Mouse (Mus musculus) mouse trophoblast stem cell (cell line): Measurements from ENCODE around the gene Olfr821.
"Not testable (repeated sequence)": the region's sequence is repeated elsewhere in the genome, so short reads cannot be mapped to it uniquely, and the experiment has no call there.

ENCODE experiments used
- in situ Hi-C, 2 experiments: fragments of 300-500 bp; cut with MseI, MboI; formaldehyde crosslinking; loops; 2 replicates in 1 of 2; 3 replicates in 1 of 2; pipeline ENCODE4 v1.15.1; 2025

Gene Olfr821

DNA sequence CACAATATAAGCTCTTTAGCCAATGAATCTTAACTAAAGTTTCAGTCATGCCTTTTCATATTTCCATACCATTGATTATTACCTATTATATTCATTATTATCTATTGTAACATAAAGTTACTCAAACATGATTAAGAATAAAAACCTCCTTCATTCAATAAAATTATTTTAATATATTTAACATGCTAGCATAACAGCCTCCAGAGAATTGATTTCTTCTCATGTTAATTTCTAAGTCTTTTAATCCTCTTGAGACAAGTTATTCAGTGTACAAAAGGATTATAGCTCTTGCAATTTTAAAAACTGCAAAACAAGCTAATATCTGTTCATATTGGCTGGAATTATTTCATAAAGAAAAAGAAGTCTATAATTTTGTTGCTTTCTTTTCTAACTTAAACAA lies at the start of gene Olfr821:
Olfr821 (plus strand) TSS at position 301 of the 400 bp plus-strand sequence.
- in situ Hi-C loops: no loop called here

GRCm38 (mm10) chr10:129981867-129982266 lies 48.3 kb upstream of the Olfr821 start:
- in situ Hi-C loops: not testable (repeated sequence)

DNA sequence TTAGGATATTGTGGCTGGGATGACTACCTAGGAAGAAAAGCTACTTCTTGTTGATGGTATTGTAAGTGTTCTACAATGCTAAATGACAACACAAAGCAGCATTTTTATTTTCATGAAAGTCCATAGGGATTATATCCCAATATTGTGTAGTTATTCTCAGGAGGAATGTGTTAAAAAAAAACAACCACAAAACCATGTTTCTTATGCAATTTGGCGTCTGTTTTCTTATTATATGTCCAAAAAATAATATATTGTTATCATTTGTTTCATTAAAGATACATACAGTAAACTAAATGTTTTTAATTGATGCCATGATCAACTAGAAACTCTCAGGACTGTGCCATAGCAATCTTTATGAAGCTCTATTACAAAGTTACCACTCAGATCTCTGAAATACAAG lies 45.2 kb upstream of the Olfr821 start, which contains the start of gene Gm10310:
Gm10310 (minus strand) TSS at position 101 of the 400 bp plus-strand sequence.
- in situ Hi-C loops: not testable (repeated sequence)

- in situ Hi-C loops: not testable (repeated sequence)
Observed at GRCm38 (mm10) chr10:130004104-130004503, 26.0 kb upstream of the Olfr821 start.

DNA sequence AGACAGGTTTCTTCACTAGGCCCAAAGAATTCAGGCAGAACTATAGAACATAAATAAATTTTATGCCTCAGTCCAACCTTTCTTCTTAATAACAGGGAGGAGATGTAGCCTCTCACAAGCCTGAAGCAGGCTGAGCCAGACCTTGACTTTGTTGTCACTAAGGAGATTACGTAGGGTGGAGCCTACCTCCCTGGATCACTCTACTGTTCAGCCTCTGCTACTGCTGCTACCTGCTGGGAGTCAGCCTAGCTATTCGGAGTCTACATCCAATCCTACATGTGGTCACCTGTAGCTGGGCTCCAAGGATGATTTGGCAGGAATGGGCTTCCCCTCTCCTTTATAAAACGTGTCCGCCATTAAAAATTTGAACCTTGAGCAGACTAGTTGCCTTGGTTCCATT lies 24.8 kb upstream of the Olfr821 start:
- in situ Hi-C loops: not testable (repeated sequence)

- in situ Hi-C loops: no loop called here
Observed at GRCm38 (mm10) chr10:130012321-130012720, 17.8 kb upstream of the Olfr821 start, which contains the start of gene Olfr820. Gene Olfr820, plus strand, starts transcription at chr10:130012621.

GRCm38 (mm10) chr10:130037096-130037495 lies 6.9 kb downstream of the Olfr821 start:
- in situ Hi-C loops: no loop called here

- in situ Hi-C loops: no loop called here
Observed at GRCm38 (mm10) chr10:130070910-130071309, 40.8 kb downstream of the Olfr821 start, which contains the start of gene Olfr822. Gene Olfr822, plus strand, starts transcription at chr10:130071210.
